Mouse (Mus musculus) MEL (cell line): ENCODE measurements at regions not wholly inside any gene's neighbourhood (a gene's known extent, or its start where the extent isn't known, plus 50 kb on each side); places are given as distances from the start of the nearest gene placed in this dataset.

ENCODE experiments used
- CHD2 ChIP-seq: IDR thresholded peaks from 2 replicates; pipeline ENCODE4 v1.6.1; 2011; ENCODE audit warnings: low read length, improper control_type of control experiment
- POLR2A ChIP-seq, 2 experiments: IDR thresholded peaks; 2 replicates each; pipeline ENCODE4 v1.6.1; 2011 to 2012; ENCODE audit warnings: low read length in 2 of 2, mild to moderate bottlenecking in 2 of 2, control low read depth in 1 of 2, improper control_type of control experiment in 1 of 2, low read depth in 1 of 2, moderate library complexity in 1 of 2; ENCODE audit not compliant: control insufficient read depth in 1 of 2, insufficient read depth in 1 of 2, poor library complexity in 1 of 2
- RCOR1 ChIP-seq: IDR thresholded peaks from 2 replicates; pipeline ENCODE4 v1.6.1; 2012; ENCODE audit warnings: low read depth, mild to moderate bottlenecking, inconsistent platforms, low read length, improper control_type of control experiment
- USF2 ChIP-seq, 2 experiments: IDR thresholded peaks; 2 replicates each; pipeline ENCODE4 v1.6.1; 2011 to 2012; ENCODE audit warnings: improper control_type of control experiment in 2 of 2, low read length in 2 of 2, borderline replicate concordance in 1 of 2, inconsistent platforms in 1 of 2, low read depth in 1 of 2, mild to moderate bottlenecking in 1 of 2; ENCODE audit not compliant: insufficient read depth in 1 of 2

GRCm38 (mm10) chr8:86322494-86322893 lies 258.0 kb downstream of the Abcc12 start:
- no peak for TF ChIP-seq USF2 (IDR thresholded peaks at IDR 0.05; ENCODE audit: borderline replicate concordance in 1 of 2, insufficient read depth in 1 of 2, low read depth in 1 of 2, low read length in 2 of 2)
- TF ChIP-seq CHD2, result no peak
- TF ChIP-seq POLR2A (IDR thresholded peaks at IDR 0.05; ENCODE audit: control insufficient read depth in 1 of 2, insufficient read depth in 1 of 2, low read depth in 1 of 2, low read length in 2 of 2, poor library complexity in 1 of 2), result no peak
- TF ChIP-seq RCOR1, result no peak
